Mouse (Mus musculus): ENCODE data around the gene Acyp1. TPM values are rescaled to one million over a fixed set of nuclear protein-coding genes. Genes with fewer than 3 reads are reported as not detected.

Acyp1 gene
- total RNA-seq (2022), result 10 to 100 TPM; 28.9 to 36.7 (median 30.1) TPM

DNA sequence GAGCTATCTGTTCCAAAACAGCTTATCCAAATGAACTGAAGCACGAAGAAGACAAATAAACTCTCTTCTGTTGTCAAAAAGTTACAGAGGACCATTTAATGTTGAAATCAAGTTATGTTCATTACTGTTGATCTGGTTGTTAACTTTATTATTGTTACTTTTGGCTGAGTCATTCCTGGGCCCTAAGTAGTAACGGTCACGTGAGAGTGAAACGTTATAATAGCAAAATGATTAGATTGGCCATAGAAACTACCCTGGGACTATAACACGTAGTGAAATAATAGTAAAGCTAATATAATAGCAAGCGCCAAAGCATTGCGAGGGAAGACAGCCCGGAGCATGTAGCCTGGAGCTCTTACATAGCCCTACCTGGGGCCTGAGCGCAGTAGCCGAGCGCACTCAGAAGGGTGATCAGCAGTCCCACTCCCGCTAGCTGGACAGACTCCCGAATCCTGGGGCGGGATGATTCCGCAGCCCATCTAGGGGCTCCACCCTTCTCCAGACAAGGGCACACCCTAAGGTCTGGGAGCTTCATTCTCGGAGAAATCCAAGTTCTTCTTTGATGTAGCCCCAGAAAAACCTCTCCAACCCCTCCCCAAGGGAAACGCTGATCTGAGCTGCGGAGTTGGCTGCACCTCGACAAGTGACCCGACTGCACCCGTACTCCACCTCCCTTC, at the start of gene Acyp1:
TSS of gene Acyp1 (minus strand) at position 630 of the 677 bp plus-strand sequence.
- DNase-seq (ENCODE audit: low spot score in 2 of 2), result no peak

DNA sequence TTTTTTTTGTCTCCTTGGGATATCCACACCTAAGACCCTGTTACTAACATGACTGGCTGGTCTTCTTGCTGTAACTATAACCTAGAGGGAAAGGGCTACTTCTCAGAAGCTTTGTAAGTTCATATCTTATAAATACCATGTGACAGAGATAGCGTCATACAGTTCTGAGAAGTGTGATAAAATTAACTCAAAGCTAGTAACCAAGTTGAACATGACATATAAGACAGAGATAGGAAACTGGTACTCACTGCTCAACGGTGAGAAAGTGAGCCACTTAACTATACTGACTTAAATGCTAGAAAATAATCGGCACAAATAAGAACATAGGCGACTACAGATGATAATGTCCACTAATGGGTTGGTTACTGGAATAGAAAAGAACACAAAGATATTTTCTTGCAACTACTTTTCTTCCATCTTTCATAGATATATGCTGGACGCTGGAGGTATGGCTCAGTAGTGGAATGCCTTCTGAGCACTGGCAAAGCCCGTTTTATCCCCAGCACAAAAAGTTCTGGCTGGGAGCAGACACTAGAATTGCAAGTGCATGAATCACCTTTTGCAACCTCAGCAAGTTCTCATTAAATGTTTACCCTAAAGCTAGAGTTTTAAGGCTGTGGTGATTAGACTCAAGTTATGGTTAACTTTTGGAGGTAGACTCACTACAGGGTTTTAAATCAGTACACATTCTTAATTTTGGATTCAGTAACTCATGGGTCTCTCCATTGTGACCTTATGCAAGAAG, 49.5 kb upstream of the Acyp1 start:
- DNase-seq (ENCODE audit: low spot score in 2 of 2), result no peak

DNA sequence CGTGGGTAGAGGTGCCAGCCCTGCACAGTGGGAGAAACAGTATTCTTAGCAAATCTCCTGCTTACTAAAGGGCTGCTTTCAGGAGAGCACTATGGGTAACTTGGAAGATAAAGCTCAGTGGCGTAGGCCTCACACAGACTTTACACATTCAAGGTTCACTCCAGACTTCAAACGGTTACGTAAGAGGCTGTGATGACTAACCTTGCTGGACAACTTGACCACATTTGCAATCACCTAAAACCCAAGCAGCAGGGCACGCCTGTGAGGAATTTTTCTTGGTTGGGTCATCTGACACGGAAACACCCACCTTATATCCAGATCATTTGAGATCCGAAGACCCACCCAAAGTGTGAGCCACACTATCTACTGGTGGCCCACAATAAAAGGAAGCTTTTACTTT, 41.9 kb upstream of the Acyp1 start:
- no peak for DNase-seq (ENCODE audit: low spot score in 2 of 2)

DNA sequence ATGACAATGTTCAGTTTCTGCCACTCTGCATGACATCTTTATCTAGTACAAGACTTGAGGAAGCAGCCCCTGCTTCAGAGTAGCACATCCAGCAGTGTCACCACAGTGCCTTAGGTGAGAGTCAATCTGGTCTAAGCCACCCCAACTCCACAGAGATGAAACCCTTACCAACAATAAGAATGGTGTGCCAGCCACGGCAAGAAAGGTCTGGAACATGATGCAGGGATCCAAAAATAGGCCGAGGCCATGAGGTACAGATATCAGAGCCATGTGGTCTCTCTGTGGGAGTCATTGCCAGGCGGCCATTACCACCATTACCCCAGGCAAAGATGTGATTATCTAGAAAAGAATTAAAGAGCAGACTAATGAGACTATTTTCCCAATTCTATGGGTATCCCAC, 20.4 kb upstream of the Acyp1 start:
- DNase-seq (ENCODE audit: low spot score in 2 of 2), result no peak

DNA sequence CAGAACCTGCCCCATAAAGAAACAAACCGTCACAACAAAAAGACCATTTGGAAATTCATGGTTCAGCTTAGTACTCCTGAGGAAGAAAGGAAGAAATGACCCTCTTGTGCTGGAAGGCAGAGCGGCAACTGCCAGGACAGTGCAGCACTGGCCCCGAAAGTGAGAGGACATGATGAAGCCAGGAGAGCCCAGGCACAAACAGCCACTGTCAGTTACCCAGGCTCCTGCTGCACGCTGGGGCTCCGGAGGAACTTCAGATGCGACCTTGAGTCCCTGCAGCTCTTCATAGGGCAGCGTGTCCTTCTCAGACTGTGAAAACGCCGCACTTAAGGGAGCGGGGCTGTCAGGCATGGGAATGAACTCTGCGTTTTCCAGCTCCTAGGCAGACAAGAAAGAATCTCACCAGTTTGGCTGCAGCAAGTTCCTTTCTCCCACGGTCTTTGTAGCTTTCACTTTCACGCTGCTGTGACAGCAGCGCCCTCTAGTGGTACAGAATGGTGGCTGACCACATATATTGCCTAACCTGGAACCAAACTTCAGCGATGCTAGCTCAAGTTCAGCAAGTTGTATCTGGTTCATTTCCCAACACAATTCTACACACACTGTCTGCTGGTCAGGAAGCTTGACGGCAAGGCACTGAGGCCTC, 17.1 kb upstream of the Acyp1 start:
- DNase-seq (ENCODE audit: low spot score in 2 of 2), result peak; percentile 75 to 76

DNA sequence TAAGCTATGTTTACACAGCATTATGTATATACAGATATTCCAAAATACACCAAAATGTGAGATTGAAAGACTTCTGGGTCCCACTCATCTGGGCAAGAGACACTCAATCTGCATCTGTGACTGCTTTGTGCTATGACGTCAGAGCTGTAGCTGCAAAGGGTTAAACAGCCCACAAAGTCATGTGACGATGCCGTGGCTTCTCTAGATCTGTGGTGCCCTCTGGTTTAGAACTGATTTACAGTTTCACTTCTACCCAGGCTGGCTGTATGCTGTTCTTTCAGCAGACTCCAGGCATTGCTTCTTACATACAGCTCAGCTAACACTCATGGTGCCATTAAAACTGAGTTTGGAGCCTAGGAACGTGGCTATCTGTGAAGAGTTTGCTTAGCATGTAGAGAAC, 16.5 kb upstream of the Acyp1 start:
- no peak for DNase-seq (ENCODE audit: low spot score in 2 of 2)

DNA sequence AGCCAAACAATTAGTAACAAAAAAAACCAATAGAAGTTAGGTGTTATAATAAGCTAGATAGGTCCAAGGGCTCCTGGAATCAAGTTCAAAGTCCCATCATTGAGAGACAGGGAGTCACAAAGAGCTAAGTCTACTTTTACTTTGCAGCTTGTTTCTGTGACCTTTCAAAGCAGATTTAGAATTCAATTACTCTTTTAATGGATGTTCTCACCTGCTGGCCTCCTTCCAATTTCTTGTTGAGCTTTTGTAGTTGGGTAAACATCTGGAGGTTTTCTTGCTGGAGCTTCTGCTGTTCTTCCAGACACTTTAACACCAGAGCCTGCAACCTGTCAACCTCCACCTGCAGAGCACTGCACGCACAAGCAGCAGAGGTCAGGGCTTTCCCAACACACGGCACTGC, 15.0 kb upstream of the Acyp1 start:
- no peak for DNase-seq (ENCODE audit: low spot score in 2 of 2)

DNA sequence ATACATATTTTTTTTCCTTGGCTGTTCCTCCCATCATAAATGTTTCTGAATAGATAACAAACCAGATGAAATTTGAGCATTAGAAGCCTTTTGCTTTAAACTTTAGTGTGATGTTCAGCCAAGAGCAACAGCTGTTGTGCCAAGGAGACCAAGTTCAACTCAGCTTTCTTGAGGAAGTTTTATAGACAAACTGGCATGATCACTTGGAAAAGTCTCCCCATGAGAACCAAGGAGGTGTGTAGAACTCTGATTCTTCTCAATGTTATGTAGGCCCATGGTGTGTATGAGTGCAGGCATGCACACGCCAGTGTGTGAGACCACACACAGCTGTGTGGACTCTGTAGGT, 10.6 kb upstream of the Acyp1 start:
- DNase-seq (ENCODE audit: low spot score in 2 of 2), result no peak

DNA sequence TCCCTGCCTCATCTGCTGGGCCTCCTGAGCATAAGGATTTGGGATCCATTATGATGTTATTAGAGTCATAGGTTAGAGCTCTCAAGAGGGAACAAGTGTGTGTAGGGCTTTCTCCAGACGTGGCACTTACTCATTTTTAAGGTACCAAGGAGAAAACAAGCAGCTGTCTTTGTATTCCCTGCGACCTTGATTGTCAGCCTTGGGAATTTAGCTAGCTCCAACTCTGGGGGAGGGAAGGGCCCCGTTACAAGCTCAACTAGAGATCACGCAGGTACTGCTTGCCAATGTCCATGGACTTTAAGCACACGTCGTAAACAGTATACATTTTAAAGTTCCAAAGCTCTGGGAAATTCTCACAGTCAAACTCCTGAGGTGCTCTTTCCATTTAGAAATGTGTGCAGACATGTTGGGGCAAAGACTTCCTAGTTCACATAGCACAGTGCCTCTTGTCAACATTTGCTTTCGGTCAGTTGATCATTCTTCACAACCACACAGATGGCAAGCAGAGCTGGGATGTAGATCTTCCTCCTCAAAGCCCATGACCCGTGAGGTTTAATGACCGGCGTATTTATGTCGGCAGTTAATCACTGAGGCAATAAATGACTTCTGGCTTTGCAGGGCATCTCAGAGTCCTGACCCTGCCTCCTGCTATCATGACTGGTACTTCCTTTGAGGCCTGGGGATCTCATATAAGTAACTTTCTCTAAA, 10.0 kb upstream of the Acyp1 start:
- DNase-seq (ENCODE audit: low spot score in 2 of 2), result no peak

DNA sequence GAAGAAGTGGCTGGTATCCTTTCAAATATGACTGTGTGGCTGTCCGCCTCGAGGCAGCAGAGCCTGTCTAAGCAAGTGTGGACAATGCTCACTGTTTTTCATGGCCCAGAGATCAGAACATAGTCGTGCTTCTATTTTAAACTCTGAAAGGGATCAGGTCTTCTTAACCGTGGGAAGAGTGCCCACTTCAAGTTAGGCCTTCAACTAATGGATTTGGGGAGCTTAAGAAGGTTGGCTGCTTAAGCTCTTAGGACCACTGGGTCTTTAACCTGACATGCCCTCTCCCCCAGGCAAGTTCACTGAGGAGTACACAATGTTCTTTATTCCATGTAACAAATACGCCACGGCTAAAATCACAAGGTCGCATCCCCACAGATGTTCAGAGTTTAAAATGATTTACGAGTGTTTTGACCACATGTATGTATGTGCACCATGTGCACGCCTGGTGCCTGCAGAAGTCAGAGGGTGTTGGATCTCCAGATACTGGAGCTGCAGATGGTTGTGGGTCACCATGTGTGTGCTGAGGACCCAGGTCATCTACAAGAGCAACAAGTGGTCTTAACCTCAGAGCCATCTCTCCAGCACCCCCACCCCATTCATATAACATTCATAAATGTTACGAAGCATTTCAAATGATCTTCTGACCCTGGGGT, 9.2 kb upstream of the Acyp1 start:
- DNase-seq (ENCODE audit: low spot score in 2 of 2), result no peak

DNA sequence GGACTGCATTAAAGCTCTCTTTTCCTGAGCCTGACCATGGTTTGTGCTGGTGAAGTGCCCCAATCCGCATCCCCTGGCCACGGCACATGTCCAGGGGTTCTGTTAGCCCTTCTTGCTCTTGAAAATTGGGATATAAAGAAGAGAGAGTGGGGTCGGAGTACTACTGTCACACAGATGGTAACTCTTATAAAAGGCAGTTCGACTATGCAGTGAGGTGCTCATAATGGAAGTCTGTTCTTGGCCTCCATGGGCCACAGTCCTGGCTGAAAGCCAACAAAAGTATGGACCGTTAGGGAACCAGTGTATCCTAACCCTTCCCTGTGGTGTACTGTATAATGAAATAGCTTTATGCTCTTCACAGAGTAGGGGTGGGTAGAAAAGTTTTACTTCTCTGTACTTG, 8.7 kb upstream of the Acyp1 start:
- no peak for DNase-seq (ENCODE audit: low spot score in 2 of 2)

DNA sequence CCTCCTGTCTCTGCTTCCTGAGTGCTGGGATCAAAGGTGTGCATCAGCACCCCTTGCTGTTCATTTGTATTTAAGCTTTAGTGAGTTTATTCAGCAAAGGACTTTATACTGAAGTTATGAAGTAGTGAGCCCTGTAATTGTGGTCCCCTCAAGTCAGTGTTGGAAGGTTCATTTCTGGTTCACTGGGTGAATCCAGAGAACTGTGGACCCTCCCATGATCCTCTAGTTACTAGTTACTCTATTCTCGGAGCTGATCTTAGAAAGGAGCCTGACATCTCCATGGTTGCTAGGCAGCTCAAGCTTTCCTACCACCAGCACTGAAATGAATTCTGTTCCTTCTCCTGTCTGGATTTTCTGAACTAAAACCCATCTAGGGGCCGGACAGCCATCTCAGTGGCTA, 7.3 kb upstream of the Acyp1 start:
- no peak for DNase-seq (ENCODE audit: low spot score in 2 of 2)

DNA sequence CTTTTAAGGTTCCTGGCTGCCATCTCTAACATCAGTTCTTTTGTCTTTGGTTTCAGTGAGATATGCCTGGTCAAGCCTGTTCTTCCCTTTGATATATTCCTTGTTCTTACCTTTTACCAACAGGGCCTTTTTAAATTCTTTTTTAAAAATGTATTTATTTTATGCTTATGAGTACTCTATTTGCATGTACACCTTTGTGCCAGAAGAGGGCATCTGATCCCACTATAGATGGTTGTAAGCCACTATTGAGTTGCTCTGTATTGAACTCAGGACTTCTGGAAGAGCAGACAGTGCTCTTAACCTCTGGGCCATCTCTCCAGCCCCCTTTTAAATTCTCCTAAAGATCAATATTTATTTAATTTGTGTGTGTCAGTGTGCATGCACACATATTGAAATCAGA, 4.7 kb upstream of the Acyp1 start:
- no peak for DNase-seq (ENCODE audit: low spot score in 2 of 2)

DNA sequence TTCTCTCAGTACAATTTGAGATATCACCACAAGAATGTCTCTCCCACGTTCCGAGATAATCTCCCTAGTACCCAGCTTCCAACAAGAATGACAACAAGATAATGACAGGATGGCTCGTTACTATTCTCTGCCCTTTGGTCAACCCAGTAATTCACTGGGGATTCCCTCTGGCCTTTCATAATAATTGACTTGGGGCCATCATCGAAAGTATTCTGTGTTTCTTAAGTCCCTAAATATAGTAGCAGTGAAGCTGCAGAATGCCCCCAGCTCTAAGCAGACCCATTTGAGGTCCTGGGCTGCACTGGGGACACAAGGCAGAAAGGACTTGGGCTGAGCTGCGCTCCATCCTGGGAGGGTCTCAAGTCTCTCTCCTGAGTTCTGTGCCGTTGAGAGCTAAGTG, 4.0 kb upstream of the Acyp1 start:
- no peak for DNase-seq (ENCODE audit: low spot score in 2 of 2)

DNA sequence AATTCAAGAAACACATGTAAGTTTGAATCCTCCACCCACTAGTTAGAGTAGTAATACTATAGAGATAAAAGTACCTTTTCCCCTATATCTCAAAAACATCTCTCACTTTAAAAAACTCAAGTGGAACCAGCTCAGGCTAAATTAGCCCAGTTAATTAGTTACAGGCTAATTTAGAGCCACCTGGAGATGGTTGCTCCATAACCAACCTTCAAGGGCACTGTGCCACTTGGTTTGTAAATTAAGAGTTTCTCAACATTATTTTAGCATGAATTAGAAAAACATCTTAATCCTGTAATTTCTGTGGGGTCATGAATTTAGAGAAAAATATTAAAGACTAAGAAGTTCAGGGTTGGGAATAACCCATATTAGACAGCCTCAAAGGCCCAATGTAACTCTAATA, 3.3 kb upstream of the Acyp1 start:
- DNase-seq (ENCODE audit: low spot score in 2 of 2), result no peak

DNA sequence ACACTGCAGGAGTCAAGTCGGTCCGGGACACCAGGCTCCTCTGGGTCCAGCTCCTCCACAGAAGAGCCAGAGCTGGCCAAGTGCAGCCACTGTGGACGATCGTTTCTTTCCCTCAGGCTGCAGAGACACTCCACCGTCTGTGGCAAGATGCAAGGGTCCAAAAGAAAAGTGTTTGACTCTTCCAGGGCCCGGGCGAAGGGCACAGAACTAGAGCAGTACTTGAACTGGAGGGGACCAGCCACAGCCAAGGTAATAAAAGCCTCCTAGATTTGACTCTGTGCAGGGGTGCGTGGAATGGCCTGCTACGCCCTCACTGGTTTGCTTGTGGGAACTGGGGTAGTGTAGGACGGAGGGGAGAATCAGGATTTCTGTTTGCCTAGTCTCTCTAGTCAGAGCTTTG, 2.4 kb upstream of the Acyp1 start:
- DNase-seq (ENCODE audit: low spot score in 2 of 2), result no peak

DNA sequence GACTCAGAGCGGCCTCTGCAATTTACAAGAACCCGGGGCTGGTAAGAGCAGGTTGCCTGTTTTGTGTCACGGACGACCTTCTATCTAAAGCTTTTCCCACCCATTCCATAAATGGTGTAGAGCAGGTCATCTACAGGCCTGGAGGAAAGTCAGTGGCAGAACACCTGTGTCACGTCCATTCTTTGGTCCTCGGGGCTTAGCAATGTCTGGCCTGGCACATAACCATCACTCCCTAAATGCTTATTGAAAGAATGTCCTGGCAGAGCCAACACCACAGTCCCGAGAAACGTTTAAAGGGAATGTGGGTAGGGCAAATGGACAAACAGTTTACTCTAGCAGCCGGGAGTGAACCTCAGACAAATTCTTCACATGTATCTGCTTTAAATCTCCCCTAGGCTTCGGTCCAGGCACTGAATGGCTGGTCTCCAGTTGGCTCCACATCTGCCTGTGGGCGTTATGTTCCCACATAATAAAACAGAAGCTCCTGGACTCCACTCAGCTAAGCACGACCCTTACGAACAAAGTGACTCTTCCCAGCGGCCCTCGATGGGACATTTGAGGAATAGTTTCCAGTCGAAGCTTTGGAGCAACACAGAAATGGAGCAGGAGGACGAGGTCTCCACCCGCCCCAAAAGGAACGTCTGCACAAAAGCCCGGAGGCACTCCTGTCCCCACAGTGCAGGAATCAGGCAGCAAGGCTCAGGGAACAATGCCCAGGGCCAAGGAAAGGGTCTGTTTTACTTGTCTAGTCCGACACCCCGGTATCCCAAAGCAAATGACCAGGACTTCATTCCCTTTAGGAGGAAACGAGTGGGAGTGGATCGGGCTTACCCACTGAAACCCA, 1.1 kb upstream of the Acyp1 start:
- DNase-seq (ENCODE audit: low spot score in 2 of 2), result no peak

DNA sequence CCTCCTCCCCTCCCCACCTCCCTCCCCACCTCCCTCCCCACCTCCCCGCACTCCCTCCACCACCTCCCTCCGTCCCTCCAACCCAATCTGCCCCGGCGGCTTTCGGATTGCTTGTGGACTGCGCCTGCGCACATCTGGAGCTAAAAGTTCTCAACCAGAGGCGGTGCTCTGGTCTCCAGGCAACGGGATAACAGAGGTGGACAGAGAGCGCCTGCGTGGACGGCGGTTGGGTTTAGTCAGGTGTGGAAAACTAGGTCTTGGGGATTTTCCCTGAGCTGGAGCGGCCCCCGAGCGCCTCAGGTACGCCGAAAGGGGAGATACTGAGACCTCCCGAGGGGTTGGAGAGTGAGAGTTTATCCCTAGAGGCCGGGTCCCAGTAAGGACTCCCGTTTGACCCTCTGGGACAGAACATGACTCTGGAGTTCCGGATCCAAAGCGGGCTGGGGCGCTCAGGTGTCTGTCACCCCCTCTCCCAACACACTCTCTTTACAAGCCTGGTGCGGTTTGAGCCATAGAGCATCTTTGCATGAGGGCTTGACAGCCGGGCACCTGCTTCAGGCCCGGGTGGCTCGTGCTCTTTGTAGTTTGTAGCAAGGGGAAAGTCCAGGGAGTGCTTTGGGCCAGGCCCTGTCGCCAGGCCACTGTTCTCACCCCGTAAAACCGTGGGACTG, 383 bp upstream of the Acyp1 start, which contains the start of gene Zc2hc1c:
TSS of gene Zc2hc1c (plus strand) at position 106 of the 671 bp plus-strand sequence.
- peak; percentile 52 to 78 for DNase-seq (ENCODE audit: low spot score in 2 of 2)

DNA sequence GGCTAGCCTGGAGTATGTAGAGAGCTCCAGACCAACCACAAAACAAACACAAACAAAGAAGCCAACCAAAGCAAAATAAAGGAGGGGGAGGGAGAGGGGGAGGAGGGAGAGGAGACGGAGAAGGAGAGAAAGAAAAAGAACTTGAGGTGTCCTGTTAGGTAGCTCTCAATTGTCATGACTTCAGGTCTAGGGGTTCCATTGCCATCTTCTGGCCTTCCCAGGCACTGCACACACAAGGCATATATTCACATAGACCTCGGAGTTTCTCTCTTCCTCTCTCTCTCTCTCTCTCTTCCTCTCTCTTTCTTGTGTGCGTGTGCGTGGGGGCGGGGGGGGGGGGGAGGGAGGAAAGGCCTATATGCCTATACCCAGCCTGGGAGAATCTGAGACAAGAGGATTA, 1.3 kb downstream of the Acyp1 start:
- no peak for DNase-seq (ENCODE audit: low spot score in 2 of 2)

DNA sequence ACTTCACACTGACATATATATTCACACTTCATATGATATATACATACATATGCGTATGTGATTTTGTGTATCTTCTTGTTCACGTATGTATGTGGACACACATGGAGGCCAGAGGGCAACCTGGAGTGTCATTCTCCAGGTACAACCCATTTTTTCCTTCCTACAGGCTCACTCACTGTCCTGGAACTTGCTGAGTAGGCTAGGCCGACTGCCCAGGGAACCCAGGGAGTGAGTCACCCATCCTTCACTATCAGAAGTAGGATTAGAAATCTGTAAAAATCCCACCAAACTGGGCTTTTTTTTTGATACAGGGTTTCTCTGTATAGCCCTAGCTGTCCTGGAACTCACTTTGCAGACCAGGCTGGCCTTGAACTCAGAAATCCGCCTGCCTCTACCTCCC, 3.2 kb downstream of the Acyp1 start:
- DNase-seq (ENCODE audit: low spot score in 2 of 2), result no peak
